Mouse (Mus musculus) lung, postnatal 0 days (tissue): Measurements from ENCODE around the gene Acad11. TPM values are rescaled to one million over a fixed set of nuclear protein-coding genes. Genes with fewer than 3 reads are reported as not detected.

Source experiments
- ATAC-seq: fragments of 200-750 bp; cut with Nextera tagmentation; 2 replicates; pipeline ENCODE4 v1.8.0; 2017; ENCODE audit warnings: moderate library complexity
- DNase-seq: peaks from one replicate; pipeline ENCODE4 v3.0.0-alpha.2; 2016; ENCODE audit warnings: low spot score
- H3K27ac ChIP-seq: fragments of 300-500 bp; sonication (generic); 2 replicates; pipeline ENCODE4 v1.5.1; 2014; ENCODE audit warnings: antibody characterized with exemption, mild to moderate bottlenecking, low read length, mixed read lengths
- H3K27me3 ChIP-seq: fragments of 300-500 bp; sonication (generic); replicated peaks from 2 replicates; pipeline ENCODE4 v1.6.1; 2014; ENCODE audit warnings: low read length, mixed read lengths; ENCODE audit not compliant: insufficient read depth
- H3K36me3 ChIP-seq: fragments of 300-500 bp; sonication (generic); 2 replicates; pipeline ENCODE4 v1.6.1; 2014; ENCODE audit warnings: low read length, mixed read lengths; ENCODE audit not compliant: insufficient read depth
- H3K4me1 ChIP-seq: fragments of 300-500 bp; sonication (generic); 2 replicates; pipeline ENCODE4 v1.6.1; 2014; ENCODE audit warnings: antibody characterized with exemption, low read depth, low read length, mixed read lengths; ENCODE audit not compliant: insufficient read depth
- H3K4me2 ChIP-seq: fragments of 300-500 bp; sonication (generic); replicated peaks from 2 replicates; pipeline ENCODE4 v1.6.1; 2014; ENCODE audit warnings: low read depth, mild to moderate bottlenecking, low read length, moderate library complexity, mixed read lengths
- H3K4me3 ChIP-seq: fragments of 300-500 bp; sonication (generic); 2 replicates; pipeline ENCODE4 v1.5.1; 2014; ENCODE audit warnings: low read depth, low read length
- H3K9ac ChIP-seq: fragments of 300-500 bp; sonication (generic); replicated peaks from 2 replicates; pipeline ENCODE4 v1.6.1; 2014; ENCODE audit warnings: low read depth, mild to moderate bottlenecking
- H3K9me3 ChIP-seq: fragments of 300-500 bp; sonication (generic); 2 replicates; pipeline ENCODE4 v1.6.1; 2016; ENCODE audit warnings: low read length, mixed read lengths
- CTCF ChIP-seq: IDR thresholded peaks from 2 replicates; pipeline ENCODE4 v1.5.1; 2016; ENCODE audit warnings: antibody characterized with exemption, mild to moderate bottlenecking
- EP300 ChIP-seq: IDR thresholded peaks from 2 replicates; pipeline ENCODE4 v1.6.1; 2016; ENCODE audit warnings: antibody characterized with exemption, mild to moderate bottlenecking, control low read depth
- WGBS: fragments of 180-500 bp; shearing (Covaris S2); extraction: QIAGEN DNeasy Blood & Tissue Kit; methylation state at CpG from one replicate; pipeline ENCODE4 v1.1.7; 2014; 5-methylcytosine and 5-hydroxymethylcytosine counted together
- polyA plus RNA-seq: library from polyadenylated mRNA; unstranded; fragments of >200 nt; fragmentation: Nextera tagmentation; extraction: Ambion mirVana; gene quantifications from 2 replicates; pipeline ENCODE4 v1.2.1, GENCODE M21; 2015

Acad11 gene
- polyA plus RNA-seq, 1 experiment from 2014 or later: 9.1 TPM

- no peaks in the 10 kb centered on the region for H3K27me3 ChIP-seq
Observed at GRCm38 (mm10) chr9:104034718-104035117, 28.5 kb upstream of the Acad11 start.

GRCm38 (mm10) chr9:104035261-104036015 lies 27.7 kb upstream of the Acad11 start:
- Histone ChIP-seq H3K4me3 (no peak overlapping the region), H3K36me3 (peaks cover 9% of the 10 kb centered on the region; the same call in 1 of the 2 replicates), H3K27ac (no peak overlapping the region), H3K4me2 (no peak overlapping the region), H3K9ac (no peak overlapping the region), H3K9me3 (no peaks in the 10 kb centered on the region), H3K27me3 (no peaks in the 10 kb centered on the region), H3K4me1 (no peaks in the 10 kb centered on the region)
- TF ChIP-seq EP300 (no peak), CTCF (peak; percentile 87)
- ATAC-seq: peak; percentile 41; the same call in 1 of the 2 replicates
- WGBS: 48% methylated on average over 24 of the region's 24 CpGs
- DNase-seq: peak; percentile 79

More at GRCm38 (mm10) chr9:104034718-104035117, 28.5 kb upstream of the Acad11 start:
- WGBS: 74% methylated on average over 6 of the region's 6 CpGs
- ATAC-seq: no peak
- Histone ChIP-seq H3K9ac (no peak overlapping the region), H3K4me2 (no peak overlapping the region), H3K4me3 (no peak overlapping the region), H3K9me3 (no peaks in the 10 kb centered on the region), H3K27ac (no peak overlapping the region), H3K4me1 (no peaks in the 10 kb centered on the region), H3K36me3 (peaks cover 9% of the 10 kb centered on the region; the same call in 1 of the 2 replicates)
- TF ChIP-seq CTCF: no peak
- TF ChIP-seq EP300: no peak
- no peak for DNase-seq

- Histone ChIP-seq H3K9me3 (no peaks in the 10 kb centered on the region), H3K9ac (no peak overlapping the region), H3K27ac (no peak overlapping the region), H3K27me3 (no peaks in the 10 kb centered on the region), H3K4me3 (no peak overlapping the region), H3K4me1 (no peaks in the 10 kb centered on the region), H3K4me2 (no peak overlapping the region), H3K36me3 (peaks cover 9% of the 10 kb centered on the region; the same call in 1 of the 2 replicates)
- no peak for TF ChIP-seq CTCF
- no peak for TF ChIP-seq EP300
- DNase-seq: no peak
- 90% methylated on average over 13 of the region's 13 CpGs for WGBS
- ATAC-seq: no peak
Observed at GRCm38 (mm10) chr9:104038266-104038665, 24.9 kb upstream of the Acad11 start.

GRCm38 (mm10) chr9:104039031-104039695 lies 24.0 kb upstream of the Acad11 start:
- peaks cover 9% of the 10 kb centered on the region; the same call in 1 of the 2 replicates for H3K36me3 ChIP-seq
- WGBS: 89% methylated on average over 21 of the region's 21 CpGs
- no peaks in the 10 kb centered on the region for H3K4me1 ChIP-seq
- H3K27me3 ChIP-seq: no peaks in the 10 kb centered on the region
- no peak for ATAC-seq
- H3K9ac ChIP-seq: no peak overlapping the region
- no peaks in the 10 kb centered on the region for H3K9me3 ChIP-seq
- H3K27ac ChIP-seq: no peak overlapping the region
- TF ChIP-seq CTCF (no peak), EP300 (no peak)
- no peak for DNase-seq
- no peak overlapping the region for H3K4me2 ChIP-seq
- H3K4me3 ChIP-seq: no peak overlapping the region

GRCm38 (mm10) chr9:104039742-104040141 lies 23.4 kb upstream of the Acad11 start:
- peaks cover 9% of the 10 kb centered on the region; the same call in 1 of the 2 replicates for H3K36me3 ChIP-seq
- 61% methylated on average over 4 of the region's 4 CpGs for WGBS
- no peak for ATAC-seq
- H3K27me3 ChIP-seq: no peaks in the 10 kb centered on the region
- no peaks in the 10 kb centered on the region for H3K4me1 ChIP-seq
- TF ChIP-seq CTCF: no peak
- TF ChIP-seq EP300: no peak
- no peak overlapping the region for H3K9ac ChIP-seq
- H3K4me3 ChIP-seq: no peak overlapping the region
- H3K27ac ChIP-seq: no peak overlapping the region
- H3K9me3 ChIP-seq: no peaks in the 10 kb centered on the region
- no peak overlapping the region for H3K4me2 ChIP-seq
- no peak for DNase-seq

GRCm38 (mm10) chr9:104040362-104040761 lies 22.8 kb upstream of the Acad11 start, which contains the start of gene Gm28305:
Gene Gm28305 (plus strand): TSS chr9:104040662.
- no peak within 1 kb of the TSS for H3K27ac ChIP-seq
- no peaks in the 10 kb centered on the region for H3K27me3 ChIP-seq
- WGBS: 62% methylated on average over 2 of the region's 2 CpGs
- TF ChIP-seq EP300 (no peak), CTCF (no peak)
- no peak for DNase-seq
- H3K4me3 ChIP-seq: no peak within 1 kb of the TSS
- H3K4me1 ChIP-seq: no peaks in the 10 kb centered on the region
- peaks cover 9% of the 10 kb centered on the region; the same call in 1 of the 2 replicates for H3K36me3 ChIP-seq
- no peaks in the 10 kb centered on the region for H3K9me3 ChIP-seq
- H3K4me2 ChIP-seq: no peak within 1 kb of the TSS
- no peak for ATAC-seq
- no peak within 1 kb of the TSS for H3K9ac ChIP-seq
